Mouse (Mus musculus): ENCODE results near the gene Rap1gds1. TPM values are rescaled to one million over a fixed set of nuclear protein-coding genes. Genes with fewer than 3 reads are reported as not detected.

Rap1gds1 gene
- polyA plus RNA-seq, 1 experiment from 2014 or later, result 63.3 TPM

GRCm38 (mm10) chr3:139099284-139099683 is 24.3 kb upstream of the Rap1gds1 start:
- H3K4me1 ChIP-seq (ENCODE audit: control insufficient read depth, insufficient read depth, low read length), result no peaks in the 10 kb centered on the region
- no peak for ATAC-seq (ENCODE audit: low FRiP score)
- 95% methylated on average over 5 of the region's 5 CpGs for WGBS
- no peaks in the 10 kb centered on the region for H3K36me3 ChIP-seq (ENCODE audit: control insufficient read depth, insufficient read depth, low read length)
- H3K4me3 ChIP-seq (ENCODE audit: low read depth, low read length), result no peak overlapping the region
- no peak overlapping the region for H3K27ac ChIP-seq (ENCODE audit: low read depth, low read length)
- no peaks in the 10 kb centered on the region for H3K9me3 ChIP-seq (ENCODE audit: control insufficient read depth, low read length)
- no peak overlapping the region for H3K4me2 ChIP-seq
- no peaks in the 10 kb centered on the region for H3K27me3 ChIP-seq (ENCODE audit: control insufficient read depth, insufficient read depth, low read length)
- DNase-seq (ENCODE audit: low spot score, missing footprints), result no peak
- no peak overlapping the region for H3K9ac ChIP-seq (ENCODE audit: low read length)

DNA sequence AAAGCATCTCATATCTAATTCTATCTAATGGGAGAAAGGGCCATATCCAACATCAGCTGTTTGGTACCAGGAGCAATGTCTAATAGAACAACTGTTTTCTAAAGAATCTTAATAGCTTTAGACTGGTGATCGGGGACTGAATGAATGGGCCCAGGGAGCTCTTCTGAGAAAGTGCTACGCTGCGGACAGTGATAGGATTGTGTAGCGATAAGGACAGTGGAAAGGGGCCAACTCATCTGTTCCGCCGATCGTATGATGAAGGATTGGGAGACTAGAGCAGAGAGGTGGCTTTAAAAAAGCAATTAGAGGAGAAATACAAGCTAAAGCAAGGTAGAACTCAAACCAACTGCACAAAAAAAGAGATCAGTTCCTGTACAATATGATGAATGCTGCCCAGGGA is 20.9 kb upstream of the Rap1gds1 start:
- WGBS, result 87% methylated on average over 7 of the region's 7 CpGs
- Histone ChIP-seq H3K36me3 (ENCODE audit: control insufficient read depth, insufficient read depth, low read length) (no peaks in the 10 kb centered on the region), H3K27ac (ENCODE audit: low read depth, low read length) (no peak overlapping the region), H3K4me2 (no peak overlapping the region), H3K9me3 (ENCODE audit: control insufficient read depth, low read length) (no peaks in the 10 kb centered on the region; the same call in 1 of the 2 replicates), H3K9ac (ENCODE audit: low read length) (no peak overlapping the region), H3K27me3 (ENCODE audit: control insufficient read depth, insufficient read depth, low read length) (no peaks in the 10 kb centered on the region), H3K4me1 (ENCODE audit: control insufficient read depth, insufficient read depth, low read length) (no peaks in the 10 kb centered on the region), H3K4me3 (ENCODE audit: low read depth, low read length) (no peak overlapping the region)
- ATAC-seq (ENCODE audit: low FRiP score) (no peak), DNase-seq (ENCODE audit: low spot score, missing footprints) (no peak)

GRCm38 (mm10) chr3:139088526-139088925 is 13.5 kb upstream of the Rap1gds1 start:
- ATAC-seq (ENCODE audit: low FRiP score) (no peak), DNase-seq (ENCODE audit: low spot score, missing footprints) (no peak)
- Histone ChIP-seq H3K9ac (ENCODE audit: low read length) (no peak overlapping the region), H3K36me3 (ENCODE audit: control insufficient read depth, insufficient read depth, low read length) (no peaks in the 10 kb centered on the region), H3K27ac (ENCODE audit: low read depth, low read length) (no peak overlapping the region), H3K27me3 (ENCODE audit: control insufficient read depth, insufficient read depth, low read length) (no peaks in the 10 kb centered on the region), H3K4me3 (ENCODE audit: low read depth, low read length) (no peak overlapping the region), H3K4me1 (ENCODE audit: control insufficient read depth, insufficient read depth, low read length) (no peaks in the 10 kb centered on the region), H3K9me3 (ENCODE audit: control insufficient read depth, low read length) (peaks cover 6% of the 10 kb centered on the region; the same call in 1 of the 2 replicates), H3K4me2 (no peak overlapping the region)
- 94% methylated on average over 3 of the region's 3 CpGs for WGBS

DNA sequence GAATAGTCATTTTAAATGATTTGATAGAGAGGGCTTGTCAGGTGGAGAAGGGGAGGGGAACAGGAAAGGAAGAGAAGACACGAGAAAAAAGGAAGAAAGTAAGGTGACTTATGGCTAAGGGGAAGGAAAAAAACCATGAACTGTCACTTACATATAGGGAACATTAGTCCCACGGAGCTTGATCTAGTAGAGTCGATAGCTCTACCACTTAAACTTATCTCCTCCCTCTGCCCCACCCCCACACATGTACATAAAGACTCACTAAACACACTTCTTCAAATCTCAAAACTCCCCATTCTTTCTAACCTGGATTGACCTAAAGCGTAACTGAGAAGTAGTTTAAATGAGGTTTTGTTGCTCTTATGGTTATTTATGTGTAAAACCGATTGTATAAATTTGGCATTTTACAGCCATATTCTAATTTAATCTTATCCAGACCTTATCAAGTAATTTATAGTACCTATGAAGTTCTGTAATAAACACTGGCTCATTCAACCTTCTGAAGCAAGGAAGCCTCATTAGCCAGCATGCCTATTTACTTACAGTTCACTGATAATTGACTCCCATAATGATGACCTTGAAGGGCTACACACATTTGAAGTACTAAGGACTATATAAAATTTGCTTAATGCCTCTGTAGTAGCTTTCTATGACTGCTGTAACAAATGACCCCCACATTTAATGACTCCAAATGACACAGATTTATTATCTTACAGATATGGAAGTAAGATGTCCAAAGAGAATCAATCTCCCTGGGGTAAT is 9.0 kb upstream of the Rap1gds1 start:
- H3K27me3 ChIP-seq (ENCODE audit: control insufficient read depth, insufficient read depth, low read length), result no peaks in the 10 kb centered on the region
- no peak overlapping the region for H3K4me3 ChIP-seq (ENCODE audit: low read depth, low read length)
- no peak overlapping the region for H3K27ac ChIP-seq (ENCODE audit: low read depth, low read length)
- H3K9ac ChIP-seq (ENCODE audit: low read length), result no peak overlapping the region
- peaks cover 6% of the 10 kb centered on the region; the same call in 1 of the 2 replicates for H3K9me3 ChIP-seq (ENCODE audit: control insufficient read depth, low read length)
- ATAC-seq (ENCODE audit: low FRiP score) (no peak), DNase-seq (ENCODE audit: low spot score, missing footprints) (no peak)
- H3K4me1 ChIP-seq (ENCODE audit: control insufficient read depth, insufficient read depth, low read length), result no peaks in the 10 kb centered on the region
- 90% methylated on average over 5 of the region's 5 CpGs for WGBS
- no peak overlapping the region for H3K4me2 ChIP-seq
- no peaks in the 10 kb centered on the region for H3K36me3 ChIP-seq (ENCODE audit: control insufficient read depth, insufficient read depth, low read length)

- DNase-seq (ENCODE audit: low spot score, missing footprints) (peak; percentile 79), ATAC-seq (ENCODE audit: low FRiP score) (no peak)
- Histone ChIP-seq H3K27me3 (ENCODE audit: control insufficient read depth, insufficient read depth, low read length) (no peaks in the 10 kb centered on the region), H3K4me1 (ENCODE audit: control insufficient read depth, insufficient read depth, low read length) (no peaks in the 10 kb centered on the region), H3K36me3 (ENCODE audit: control insufficient read depth, insufficient read depth, low read length) (no peaks in the 10 kb centered on the region), H3K27ac (ENCODE audit: low read depth, low read length) (no peak overlapping the region), H3K4me3 (ENCODE audit: low read depth, low read length) (no peak overlapping the region), H3K9ac (ENCODE audit: low read length) (no peak overlapping the region), H3K9me3 (ENCODE audit: control insufficient read depth, low read length) (no peaks in the 10 kb centered on the region), H3K4me2 (no peak overlapping the region)
- WGBS, result 93% methylated on average over 6 of the region's 6 CpGs
Observed at GRCm38 (mm10) chr3:139079831-139080230, 4.8 kb upstream of the Rap1gds1 start.

DNA sequence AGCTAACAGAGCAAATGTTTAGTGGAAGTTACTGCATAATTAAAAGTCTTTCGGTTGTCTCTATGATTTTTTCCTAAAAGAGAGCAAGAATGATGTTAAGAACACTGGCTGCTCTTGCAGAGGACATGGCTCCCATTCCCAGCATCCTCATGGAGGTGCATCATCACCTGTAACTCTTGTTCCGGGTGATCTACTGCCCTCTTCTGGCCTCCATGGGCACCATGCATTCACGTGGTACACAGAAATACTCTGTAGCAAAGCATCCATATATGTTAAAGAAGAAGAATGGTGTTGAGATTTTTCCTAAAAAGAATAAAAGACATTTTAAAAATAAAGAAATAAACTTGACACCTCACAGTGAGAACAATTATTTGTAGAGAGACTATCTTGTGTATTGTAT is 3.0 kb upstream of the Rap1gds1 start:
- Histone ChIP-seq H3K36me3 (ENCODE audit: control insufficient read depth, insufficient read depth, low read length) (no peaks in the 10 kb centered on the region), H3K9me3 (ENCODE audit: control insufficient read depth, low read length) (no peaks in the 10 kb centered on the region), H3K27me3 (ENCODE audit: control insufficient read depth, insufficient read depth, low read length) (no peaks in the 10 kb centered on the region), H3K9ac (ENCODE audit: low read length) (no peak overlapping the region), H3K4me1 (ENCODE audit: control insufficient read depth, insufficient read depth, low read length) (peaks cover 3% of the 10 kb centered on the region; the same call in 1 of the 2 replicates), H3K4me3 (ENCODE audit: low read depth, low read length) (no peak overlapping the region), H3K4me2 (no peak overlapping the region), H3K27ac (ENCODE audit: low read depth, low read length) (no peak overlapping the region)
- 84% methylated on average over 3 of the region's 3 CpGs for WGBS
- no peak for ATAC-seq (ENCODE audit: low FRiP score)
- no peak for DNase-seq (ENCODE audit: low spot score, missing footprints)

DNA sequence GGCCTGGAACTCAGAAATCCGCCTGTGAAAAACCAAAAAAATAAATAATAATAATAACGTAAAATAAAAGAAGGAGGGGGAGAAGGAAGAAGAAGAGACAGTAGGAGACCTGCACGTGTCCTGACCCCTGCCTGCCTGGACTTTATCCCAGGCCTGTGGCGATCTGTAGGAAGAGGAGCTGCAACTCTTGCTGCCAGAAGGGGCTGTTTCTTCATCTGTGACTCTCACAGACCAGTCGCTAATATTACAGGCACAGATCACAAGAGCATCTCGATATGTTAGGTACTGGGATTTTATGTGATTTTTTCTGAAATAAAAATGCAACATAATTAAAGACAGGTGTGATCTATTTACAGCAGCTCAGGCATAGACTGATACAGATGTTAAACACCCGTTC is 1.1 kb upstream of the Rap1gds1 start:
- Histone ChIP-seq H3K4me3 (ENCODE audit: low read depth, low read length) (peak overlapping the region; percentile 88), H3K36me3 (ENCODE audit: control insufficient read depth, insufficient read depth, low read length) (no peaks in the 10 kb centered on the region), H3K4me2 (peak overlapping the region; percentile 85), H3K27me3 (ENCODE audit: control insufficient read depth, insufficient read depth, low read length) (no peaks in the 10 kb centered on the region), H3K4me1 (ENCODE audit: control insufficient read depth, insufficient read depth, low read length) (peaks cover 3% of the 10 kb centered on the region; the same call in 1 of the 2 replicates), H3K9me3 (ENCODE audit: control insufficient read depth, low read length) (no peaks in the 10 kb centered on the region), H3K27ac (ENCODE audit: low read depth, low read length) (no peak overlapping the region), H3K9ac (ENCODE audit: low read length) (peak overlapping the region; percentile 83)
- ATAC-seq (ENCODE audit: low FRiP score) (no peak), DNase-seq (ENCODE audit: low spot score, missing footprints) (no peak)
- WGBS, result 17% methylated on average over 7 of the region's 7 CpGs

DNA sequence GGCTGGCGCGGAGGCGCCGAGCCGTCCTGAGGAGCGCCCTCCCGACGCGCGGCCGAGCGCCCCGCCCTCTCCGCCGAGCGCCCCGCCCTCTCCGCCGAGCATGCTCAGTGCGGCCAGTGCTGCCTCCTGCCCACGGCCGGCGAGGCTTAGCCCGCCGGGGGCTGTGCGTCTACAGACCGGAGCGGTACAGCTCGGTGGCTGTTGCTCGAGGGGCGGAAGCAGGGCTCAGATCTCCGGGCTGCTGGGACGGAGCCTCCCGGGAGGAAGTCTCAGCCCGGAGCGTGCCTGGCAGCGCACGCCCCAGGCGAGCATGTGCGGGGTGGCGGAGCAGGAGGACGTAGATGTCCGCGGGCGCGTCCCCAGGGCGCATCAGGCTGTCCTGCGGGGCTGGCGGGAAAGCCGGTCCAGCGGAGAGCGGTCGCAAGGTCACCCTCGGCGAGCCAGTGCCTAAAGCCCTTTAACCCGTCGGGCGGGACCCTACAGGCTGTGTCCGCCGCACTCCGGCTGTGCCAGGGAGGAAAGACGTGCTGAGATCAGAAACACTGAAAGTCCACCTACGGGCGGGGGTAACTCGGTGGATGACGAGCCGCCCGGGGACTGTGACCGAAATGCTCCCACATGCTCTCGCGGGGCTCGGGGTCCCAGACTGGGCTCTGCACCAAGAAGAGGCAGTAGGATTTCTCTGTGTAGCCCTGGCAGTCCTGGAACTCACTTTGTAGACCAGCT is 495 bp upstream of the Rap1gds1 start:
- Histone ChIP-seq H3K9ac (ENCODE audit: low read length) (peak overlapping the region; percentile 83), H3K27me3 (ENCODE audit: control insufficient read depth, insufficient read depth, low read length) (no peaks in the 10 kb centered on the region), H3K4me2 (peak overlapping the region; percentile 85), H3K4me3 (ENCODE audit: low read depth, low read length) (peak overlapping the region; percentile 88), H3K9me3 (ENCODE audit: control insufficient read depth, low read length) (no peaks in the 10 kb centered on the region), H3K4me1 (ENCODE audit: control insufficient read depth, insufficient read depth, low read length) (peaks cover 3% of the 10 kb centered on the region; the same call in 1 of the 2 replicates), H3K27ac (ENCODE audit: low read depth, low read length) (peak overlapping the region; percentile 82), H3K36me3 (ENCODE audit: control insufficient read depth, insufficient read depth, low read length) (no peaks in the 10 kb centered on the region)
- ATAC-seq (ENCODE audit: low FRiP score), result peak; percentile 96
- under 1% methylated on average over 71 of the region's 72 CpGs for WGBS
- peak; percentile 99 for DNase-seq (ENCODE audit: low spot score, missing footprints)
